Mouse (Mus musculus): ENCODE data around the gene Pygo2.

The Pygo2 gene

DNA sequence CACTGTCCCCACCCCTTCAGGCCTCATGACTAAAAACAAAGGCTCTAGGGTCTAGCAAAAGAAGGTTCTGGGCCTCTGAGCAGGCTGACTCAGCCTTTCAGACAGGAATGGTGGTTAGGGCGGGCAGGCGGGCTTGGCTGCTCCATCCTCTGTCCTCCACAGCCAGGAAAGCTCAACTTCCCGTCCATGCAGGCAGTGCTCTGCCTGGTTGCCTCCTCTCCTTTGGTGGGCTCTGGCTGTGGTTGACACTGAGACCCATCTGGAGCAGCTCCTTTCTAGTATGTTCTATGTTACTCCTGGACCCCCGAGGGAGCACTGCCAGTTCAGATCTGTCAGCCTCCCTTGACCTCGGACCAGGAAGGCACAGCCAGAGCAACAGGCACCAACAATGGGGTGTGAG, 27.3 kb upstream of the Pygo2 start, which contains the start of gene Lenep:
Gene Lenep, minus strand, starts transcription at position 101 of the 400 bp plus-strand sequence.
- CTCF ChIA-PET, result interaction anchor here in 1 of 4 experiments (1.1 kb wide), 2 partner anchors 9 to 24 kb away, joined by 3 read pairs; partner anchors contain the start of gene Flad1
- POLR2A ChIA-PET, result interaction anchor here in 3 of 4 experiments (0.6 to 14.6 kb wide), 10 partner anchors 9 to 420 kb away, joined by 3 to 192 read pairs (median 4); partner anchors contain the start of genes Cks1b (in 2 of the 3), Flad1 (in 2 of the 3), Shc1 (in 2 of the 3) and Pygo2 (in 1 of the 3)

- ChIA-PET POLR2A (interaction anchor here (0.5 to 5.6 kb wide), 14 partner anchors 10 to 1527 kb away, joined by 3 to 65 read pairs (median 7); partner anchors contain the start of genes Cks1b (in 2 of the 4), Shc1 (in 2 of the 4), Fdps (in 1 of the 4) and Muc1 (in 1 of the 4)), CTCF (interaction anchor here (0.7 to 3.0 kb wide), 7 partner anchors 10 to 74 kb away, joined by 3 to 28 read pairs (median 4); partner anchors contain the start of genes Cks1b (in 1 of the 4) and Shc1 (in 1 of the 4))
Observed at GRCm38 (mm10) chr3:89406887-89407286, 23.1 kb upstream of the Pygo2 start.

DNA sequence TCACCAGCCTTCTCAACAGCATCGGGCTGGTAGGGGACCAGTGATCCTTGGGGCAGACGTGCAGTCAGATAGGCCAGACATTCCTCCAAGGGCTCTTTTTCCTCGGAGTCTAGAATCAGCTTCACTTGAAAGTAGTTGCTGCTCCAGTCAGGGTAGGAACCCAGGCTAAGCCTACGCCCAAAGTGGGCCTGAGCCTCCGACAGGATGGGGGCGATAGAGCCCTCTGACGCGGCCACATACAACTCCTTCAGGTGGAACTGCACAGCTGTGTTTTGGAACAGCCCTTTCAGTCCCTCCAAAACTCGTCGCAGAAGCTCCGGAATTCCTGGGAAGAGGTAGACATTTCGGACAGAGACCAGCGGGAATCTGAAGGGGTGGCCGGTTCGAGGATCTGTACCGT, 21.6 kb upstream of the Pygo2 start:
- ChIA-PET CTCF (interaction anchor here (0.5 to 3.0 kb wide), 17 partner anchors 9 to 716 kb away, joined by 3 to 28 read pairs (median 5); partner anchors contain the start of genes Cks1b (in 3 of the 4) and Shc1 (in 3 of the 4)), POLR2A (interaction anchor here (0.8 to 5.6 kb wide), 25 partner anchors 9 to 59 kb away, joined by 3 to 65 read pairs (median 5); partner anchors contain the start of genes Cks1b (in 3 of the 4), Shc1 (in 3 of the 4), Adam15 (in 1 of the 4) and Pbxip1 (in 1 of the 4))

GRCm38 (mm10) chr3:89409701-89410100, 20.3 kb upstream of the Pygo2 start:
- ChIA-PET POLR2A (interaction anchor here in 3 of 4 experiments (0.9 to 5.6 kb wide), 14 partner anchors 8 to 179 kb away, joined by 3 to 65 read pairs (median 8); partner anchors contain the start of genes Cks1b (in 3 of the 3), Shc1 (in 3 of the 3), Pbxip1 (in 1 of the 3) and Pygo2 (in 1 of the 3)), CTCF (interaction anchor here in 3 of 4 experiments (1.1 to 3.0 kb wide), 4 partner anchors 8 to 16 kb away, joined by 3 to 28 read pairs (median 8); partner anchors contain the start of genes Cks1b (in 1 of the 3) and Shc1 (in 1 of the 3))

- ChIA-PET CTCF (no interaction called here), POLR2A (interaction anchor here in 2 of 4 experiments (1.3 to 5.3 kb wide), 4 partner anchors 12 to 38 kb away, joined by 6 to 46 read pairs (median 18); partner anchors contain the start of gene Zbtb7b (in 1 of the 2))
Observed at GRCm38 (mm10) chr3:89410864-89411263, 19.1 kb upstream of the Pygo2 start.

DNA sequence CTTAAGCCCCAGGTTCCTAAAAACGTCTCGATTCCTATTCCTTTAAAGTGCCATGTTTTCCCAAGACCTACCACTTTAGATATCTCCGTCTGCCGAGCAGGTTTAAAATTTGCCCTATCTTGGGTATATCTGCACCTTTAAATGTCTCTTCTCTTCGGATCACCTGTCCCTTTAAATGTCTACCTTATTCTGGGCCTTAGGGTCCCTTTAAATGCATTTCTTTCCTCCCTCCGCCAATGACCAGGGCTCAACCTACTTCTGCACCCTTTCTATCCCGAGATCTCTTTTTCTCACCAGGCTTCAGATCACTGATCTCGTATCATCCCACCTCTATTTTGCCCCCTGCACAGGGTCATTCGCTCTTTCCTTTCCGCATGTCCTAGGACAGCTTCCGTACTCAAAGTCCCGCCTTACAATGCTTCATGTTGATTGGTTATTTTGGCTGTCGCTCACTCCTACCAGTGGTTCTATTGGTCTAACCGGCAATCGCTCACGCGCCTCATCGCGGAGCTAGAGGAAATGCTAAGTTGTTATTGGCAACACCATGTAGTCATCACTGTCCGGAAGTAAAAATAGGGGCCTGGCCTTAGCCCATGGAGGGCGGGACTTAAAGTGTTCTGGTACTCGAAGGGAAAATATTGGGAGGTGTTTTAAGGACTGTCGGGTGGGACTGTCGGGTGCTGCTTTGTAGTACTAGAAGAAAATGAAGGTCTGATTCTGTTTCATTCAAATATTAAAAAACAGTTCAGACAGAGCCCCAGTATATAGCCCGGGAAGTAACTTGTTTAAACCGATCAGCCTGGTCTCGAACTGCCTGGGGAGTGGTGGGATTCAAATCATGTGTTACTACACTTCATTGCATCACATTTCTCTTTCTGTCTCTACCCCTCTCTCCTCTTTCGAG, 18.3 kb upstream of the Pygo2 start, which contains the start of gene Flad1:
Gene Flad1, minus strand, starts transcription at position 381 of the 904 bp plus-strand sequence.
- CTCF ChIA-PET, result interaction anchor here in 3 of 4 experiments (0.6 to 2.1 kb wide), 17 partner anchors 9 to 169 kb away, joined by 3 to 11 read pairs (median 4); partner anchors contain the start of genes Adam15 (in 1 of the 3), Lenep (in 1 of the 3) and Pygo2 (in 1 of the 3)
- POLR2A ChIA-PET, result interaction anchor here (0.5 to 2.5 kb wide), 50 partner anchors 9 to 836 kb away, joined by 3 to 30 read pairs (median 4); partner anchors contain the start of genes Pygo2 (in 3 of the 4), Adam15 (in 2 of the 4), Efna4 (in 1 of the 4) and Lenep (in 1 of the 4)

DNA sequence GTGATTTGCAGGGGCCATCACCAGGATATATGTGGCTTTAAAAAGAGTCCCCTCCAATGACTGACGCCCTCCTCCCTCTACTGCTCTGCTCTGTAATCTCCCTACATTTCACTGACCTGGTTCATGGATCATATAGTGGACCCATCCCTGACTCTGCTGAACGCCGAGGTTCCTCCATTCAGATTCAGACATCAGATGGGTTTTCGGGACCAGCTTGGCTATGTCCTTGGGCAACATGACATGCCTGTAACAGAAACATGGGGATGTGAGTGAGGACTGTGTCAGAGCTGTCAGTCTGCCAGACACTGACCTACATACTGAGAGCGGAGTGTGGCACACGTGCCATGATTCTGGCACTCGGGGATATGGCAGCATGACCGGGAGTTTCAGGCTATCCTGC, 13.9 kb upstream of the Pygo2 start:
- POLR2A ChIA-PET, result interaction anchor here in 2 of 4 experiments (3.4 to 12.6 kb wide), 5 partner anchors 8 to 34 kb away, joined by 31 to 192 read pairs (median 65); partner anchors contain the start of genes Zbtb7b (in 2 of the 2) and Lenep (in 1 of the 2)
- CTCF ChIA-PET, result no interaction called here

DNA sequence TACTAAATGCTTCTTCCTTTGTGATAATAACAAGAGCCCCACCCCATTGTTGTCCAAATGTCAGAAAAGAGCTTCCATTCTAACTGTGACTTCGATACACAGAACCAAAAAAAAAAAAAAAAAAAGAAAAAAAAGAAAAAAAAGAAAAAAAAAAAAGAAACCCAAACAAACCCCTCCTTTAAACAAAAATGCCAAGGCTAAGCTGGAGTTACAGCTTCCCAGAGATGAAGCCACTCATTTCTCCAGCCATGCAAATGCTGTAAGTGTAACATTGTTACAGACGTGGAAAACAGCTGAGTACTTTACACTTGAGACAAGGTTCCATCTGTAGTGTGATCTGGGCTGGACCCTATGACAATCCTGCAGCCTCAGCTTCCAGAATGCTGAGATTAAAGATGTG, 12.9 kb upstream of the Pygo2 start:
- CTCF ChIA-PET, result interaction anchor here (0.6 to 2.8 kb wide), 11 partner anchors 8 to 278 kb away, joined by 3 to 26 read pairs (median 9); no protein-coding TSS in a partner anchor
- POLR2A ChIA-PET, result interaction anchor here (0.5 to 12.6 kb wide), 44 partner anchors 9 to 660 kb away, joined by 3 to 192 read pairs (median 8); partner anchors contain the start of genes Pbxip1 (in 3 of the 4), Zbtb7b (in 3 of the 4), Lenep (in 2 of the 4) and Pmvk (in 2 of the 4)

GRCm38 (mm10) chr3:89417840-89418169, 12.2 kb upstream of the Pygo2 start:
- ChIA-PET CTCF (interaction anchor here (0.8 to 2.8 kb wide), 15 partner anchors 9 to 172 kb away, joined by 3 to 26 read pairs (median 4); partner anchors contain the start of genes Krtcap2 (in 1 of the 4), Pmvk (in 1 of the 4), Trim46 (in 1 of the 4) and Zbtb7b (in 1 of the 4)), POLR2A (interaction anchor here (0.5 to 12.6 kb wide), 62 partner anchors 9 to 840 kb away, joined by 3 to 192 read pairs (median 6); partner anchors contain the start of genes Zbtb7b (in 3 of the 4), Efna3 (in 2 of the 4), Lenep (in 2 of the 4) and Pbxip1 (in 2 of the 4))

DNA sequence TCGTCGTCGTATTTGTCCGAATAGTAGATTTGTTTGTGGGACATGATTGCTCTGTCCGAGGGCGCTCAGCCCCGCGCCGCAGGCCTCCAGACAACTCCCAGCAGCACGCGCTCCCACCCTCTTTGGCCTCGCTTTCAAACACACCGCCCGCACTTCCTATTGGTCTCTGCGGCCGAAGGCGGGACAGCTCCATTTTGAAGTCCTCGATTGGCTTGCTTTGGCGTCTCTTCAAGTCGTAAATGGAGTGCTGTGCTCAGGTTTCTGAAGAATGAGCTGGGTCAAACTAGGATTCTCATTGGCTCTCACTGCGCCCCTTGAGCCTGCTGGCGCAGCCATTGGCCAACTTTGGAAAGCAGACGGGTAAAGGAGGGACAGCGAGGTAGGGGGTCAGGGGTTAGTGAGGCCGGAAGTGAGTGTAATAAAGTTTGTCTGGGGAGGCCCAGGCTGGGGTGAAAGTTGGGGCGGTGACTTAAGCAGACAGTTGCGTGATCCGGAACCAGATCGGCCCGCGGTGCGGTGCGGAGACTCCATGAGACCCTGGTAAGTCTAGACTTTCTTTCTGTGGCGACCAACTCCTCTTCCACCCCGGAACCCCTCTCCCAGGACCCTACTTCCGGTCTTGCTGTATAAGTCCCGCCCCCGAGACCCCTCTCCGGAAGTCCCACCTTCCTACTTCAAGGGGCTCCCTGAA, 11.7 kb upstream of the Pygo2 start, which contains the start of the genes Cks1b and Shc1:
Gene Cks1b, minus strand, starts transcription at position 214 of the 691 bp plus-strand sequence.
Gene Shc1, plus strand, starts transcription at position 274 of the 691 bp plus-strand sequence.
- ChIA-PET POLR2A (interaction anchor here in 3 of 4 experiments (0.5 to 12.6 kb wide), 63 partner anchors 9 to 1095 kb away, joined by 3 to 192 read pairs (median 5); partner anchors contain the start of genes Zbtb7b (in 3 of the 3), Efna3 (in 2 of the 3), Lenep (in 2 of the 3) and Pbxip1 (in 2 of the 3)), CTCF (interaction anchor here (0.5 to 2.8 kb wide), 20 partner anchors 10 to 173 kb away, joined by 3 to 26 read pairs (median 4); partner anchors contain the start of genes Krtcap2 (in 1 of the 4), Pbxip1 (in 1 of the 4), Pmvk (in 1 of the 4) and Trim46 (in 1 of the 4))

GRCm38 (mm10) chr3:89418861-89419250, 11.2 kb upstream of the Pygo2 start:
- ChIA-PET CTCF (interaction anchor here (0.5 to 2.8 kb wide), 16 partner anchors 10 to 173 kb away, joined by 3 to 26 read pairs (median 4); partner anchors contain the start of genes Krtcap2 (in 1 of the 4), Pbxip1 (in 1 of the 4), Pmvk (in 1 of the 4) and Trim46 (in 1 of the 4)), POLR2A (interaction anchor here in 3 of 4 experiments (0.7 to 12.6 kb wide), 56 partner anchors 9 to 1094 kb away, joined by 3 to 192 read pairs (median 6); partner anchors contain the start of genes Zbtb7b (in 3 of the 3), Efna3 (in 2 of the 3), Lenep (in 2 of the 3) and Pbxip1 (in 2 of the 3))

DNA sequence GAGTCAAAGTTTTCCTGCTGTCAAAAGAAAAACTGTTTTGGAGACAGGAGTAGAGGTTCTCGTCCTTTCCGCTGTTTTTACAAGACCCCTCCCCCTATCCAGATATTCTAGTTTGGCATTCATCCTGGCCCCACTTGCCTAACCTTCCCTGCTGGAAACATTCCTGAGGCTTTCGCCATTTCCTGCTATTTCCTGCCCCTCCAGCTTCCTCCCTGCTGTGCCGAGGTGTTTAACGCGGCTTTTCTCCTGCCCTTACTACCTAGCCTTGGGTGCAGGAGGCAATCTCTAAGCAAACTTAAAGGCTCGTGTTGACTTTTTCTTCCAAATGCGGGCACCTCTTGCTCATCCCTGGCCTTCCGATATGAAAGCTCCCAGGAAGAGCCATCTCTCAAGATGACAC, 10.4 kb upstream of the Pygo2 start:
- ChIA-PET CTCF (interaction anchor here (0.5 to 2.8 kb wide), 6 partner anchors 23 to 353 kb away, joined by 3 to 17 read pairs (median 8); partner anchors contain the start of gene Zbtb7b (in 1 of the 4)), POLR2A (interaction anchor here (0.6 to 12.6 kb wide), 35 partner anchors 7 to 579 kb away, joined by 3 to 192 read pairs (median 8); partner anchors contain the start of genes Pygo2 (in 3 of the 4), Zbtb7b (in 3 of the 4), Lenep (in 2 of the 4) and Pbxip1 (in 2 of the 4))

DNA sequence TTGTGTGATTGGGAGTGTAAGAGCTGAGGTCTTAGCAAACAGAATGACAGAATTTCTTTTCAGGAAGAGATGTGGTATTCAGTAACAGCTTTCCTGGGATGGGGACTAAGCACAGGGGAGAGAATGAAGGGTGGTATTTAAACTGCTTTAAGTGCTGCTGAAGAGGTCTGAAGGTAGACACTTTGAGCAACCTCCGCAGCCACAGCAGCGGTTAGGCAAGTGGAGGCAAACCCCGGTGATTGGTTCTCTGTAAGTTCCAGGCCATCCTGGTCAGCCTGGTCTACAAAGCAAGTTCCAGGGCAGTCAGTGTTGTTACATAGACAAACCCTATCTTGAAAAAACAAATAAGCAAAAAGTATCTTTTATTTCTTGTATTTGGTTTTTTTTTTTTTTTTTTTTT, 10.0 kb upstream of the Pygo2 start:
- ChIA-PET POLR2A (interaction anchor here (0.8 to 12.6 kb wide), 34 partner anchors 8 to 271 kb away, joined by 3 to 192 read pairs (median 8); partner anchors contain the start of genes Pygo2 (in 3 of the 4), Flad1 (in 2 of the 4), Lenep (in 2 of the 4) and Pbxip1 (in 2 of the 4)), CTCF (interaction anchor here in 2 of 4 experiments (0.6 to 2.3 kb wide), 4 partner anchors 23 to 366 kb away, joined by 3 to 12 read pairs (median 6); partner anchors contain the start of gene Zbtb7b (in 1 of the 2))

DNA sequence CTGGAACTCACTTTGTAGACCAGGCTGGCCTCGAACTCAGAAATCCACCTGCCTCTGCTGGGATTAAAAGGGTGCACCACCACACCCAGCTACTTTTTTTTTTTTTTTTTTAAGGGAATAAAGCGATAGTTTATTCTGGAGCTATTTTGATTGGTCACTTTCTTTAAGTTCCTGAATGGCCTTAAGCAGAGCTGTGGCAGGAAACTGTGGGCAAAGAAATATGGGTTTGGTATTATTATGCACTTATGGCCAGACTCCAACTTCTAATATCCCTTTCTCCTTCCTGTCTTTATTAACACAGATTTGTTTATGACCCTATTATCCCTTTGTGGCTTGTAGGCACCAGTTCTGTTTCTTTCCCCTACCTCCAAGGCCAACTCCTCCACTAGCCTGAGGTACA, 9.6 kb upstream of the Pygo2 start:
- ChIA-PET CTCF (interaction anchor here in 3 of 4 experiments (0.6 to 3.5 kb wide), 15 partner anchors 9 to 366 kb away, joined by 3 to 20 read pairs (median 5); partner anchors contain the start of genes Flad1 (in 1 of the 3), Pbxip1 (in 1 of the 3), Pmvk (in 1 of the 3) and Pygo2 (in 1 of the 3)), POLR2A (interaction anchor here (0.7 to 12.6 kb wide), 44 partner anchors 8 to 827 kb away, joined by 3 to 192 read pairs (median 7); partner anchors contain the start of genes Flad1 (in 3 of the 4), Pygo2 (in 3 of the 4), Lenep (in 2 of the 4) and Pbxip1 (in 2 of the 4))

Measured in embryonic stem cell, embryonic (primary cell).